In genomic region chr1:75168472-75169464, GRCm38 (mm10) we compare ENCODE assay signal across 7 mouse cellular contexts. TPM values are rescaled to one million over a fixed set of nuclear protein-coding genes. Genes with fewer than 3 reads are reported as not detected.
DNase-seq lines count a peak whose midpoint lies in the region; ATAC-seq lines count a peak whose summit lies in the region.

TSS of gene Zfand2b (plus strand) at chr1:75168646.

- no peaks in the 10 kb centered on the region for H3K27me3 ChIP-seq in intestine, embryonic 15.5 days (replicated peaks)
- H3K27me3 ChIP-seq in midbrain, embryonic 10.5 days (ENCODE audit: low read depth, poor library complexity, severe bottlenecking): no peaks in the 10 kb centered on the region

- intact Hi-C loops in gastrocnemius, postnatal 36 days (cut with DNase I): loop anchor here (1.0 kb wide), 1 partner anchor 149 kb away; the partner anchor contains the start of gene Dnpep
- intact Hi-C loops in left cerebral cortex, postnatal 25 days (cut with DNase I): loop anchor here (2.0 kb wide), 1 partner anchor 26 kb away; the partner anchor contains the start of genes Cnppd1 and Retreg2

- DNase-seq in adrenal gland, adult 2 months: peak; percentile 98
- DNase-seq in embryo, embryonic 11.5 days (ENCODE audit: low read depth, low spot score): peak; percentile 97
- DNase-seq in gastrocnemius, postnatal 36 days: peak; percentile 96 to 98
- DNase-seq in left cerebral cortex, postnatal 25 days (ENCODE audit: low spot score in 2 of 2): peak; percentile 93 to 97
- DNase-seq in midbrain, embryonic 10.5 days (ENCODE audit: low spot score): peak; percentile 97
- DNase-seq in right cerebral cortex, postnatal 4 days: peak; percentile 94

- H3K4me1 ChIP-seq in intestine, embryonic 15.5 days (replicated peaks): peaks cover 9% of the 10 kb centered on the region
- peaks cover 19% of the 10 kb centered on the region for H3K4me1 ChIP-seq in midbrain, embryonic 10.5 days

- ATAC-seq in intestine, embryonic 15.5 days: peak; percentile 99

- peak within 1 kb of the TSS; percentile 58 for H3K9ac ChIP-seq in intestine, embryonic 15.5 days

- H3K27ac ChIP-seq in intestine, embryonic 15.5 days: peak within 1 kb of the TSS; percentile 81
- peak within 1 kb of the TSS; percentile 86 for H3K27ac ChIP-seq in midbrain, embryonic 10.5 days (replicated peaks)

- peak within 1 kb of the TSS; percentile 67 for H3K4me3 ChIP-seq in intestine, embryonic 15.5 days (replicated peaks)
- peak within 1 kb of the TSS; percentile 77 for H3K4me3 ChIP-seq in midbrain, embryonic 10.5 days

- no peaks in the 10 kb centered on the region for H3K9me3 ChIP-seq in intestine, embryonic 15.5 days
- no peaks in the 10 kb centered on the region for H3K9me3 ChIP-seq in midbrain, embryonic 10.5 days (replicated peaks)

- peaks cover 22% of the 10 kb centered on the region for H3K36me3 ChIP-seq in intestine, embryonic 15.5 days
- peaks cover 36% of the 10 kb centered on the region for H3K36me3 ChIP-seq in midbrain, embryonic 10.5 days

- peak within 1 kb of the TSS; percentile 86 for H3K4me2 ChIP-seq in intestine, embryonic 15.5 days (replicated peaks)

- WGBS in intestine, embryonic 15.5 days: under 1% methylated on average over 57 of the region's 59 CpGs
- 1% methylated on average over 59 of the region's 59 CpGs for WGBS in midbrain, embryonic 10.5 days

RNA-seq across cellular contexts. Expression of gene Zfand2b, which starts in this region (rescaled TPM):
- total RNA-seq in adrenal gland, adult 2 months (2021): 10 to 100 TPM; 33.1 to 36.8 TPM
- 63.1 and 68.5 TPM in 2 replicates for polyA plus RNA-seq in adrenal gland, adult 2 months (2012; rRNA removed)
- total RNA-seq in gastrocnemius, postnatal 36 days (2021): 10 to 100 TPM; 16.3 to 16.7 TPM
- 45.6 and 45.7 TPM in 2 replicates for polyA plus RNA-seq in intestine, embryonic 15.5 days (2015; fragmentation: Nextera tagmentation; extraction: Ambion mirVana)
- total RNA-seq in left cerebral cortex, postnatal 25 days (2021): 10 to 100 TPM; 23.6 to 24.1 TPM
- 30.6 and 34.1 TPM in 2 replicates for polyA plus RNA-seq in midbrain, embryonic 10.5 days (2016; fragmentation: Nextera tagmentation; extraction: Ambion mirVana)

Comparison
In these comparisons a context has a peak if more than half of its experiments do, and no peak if none do; other contexts are left out.
1. Peak in every context shown above with its lines: DNase-seq, ATAC-seq, H3K4me3 ChIP-seq and H3K27ac ChIP-seq.